Mouse (Mus musculus) frontal cortex, postnatal 36 days (tissue): Measurements from ENCODE around the gene Rad9a.
A peak's percentile ranks its signal among the peaks of the same experiment; 100 is the strongest.

Experiments
- DNase-seq, 2 experiments: peaks; one replicate each; pipeline ENCODE4 v3.0.0; 2022; ENCODE audit warnings: low spot score in 2 of 2

Rad9a gene

DNA sequence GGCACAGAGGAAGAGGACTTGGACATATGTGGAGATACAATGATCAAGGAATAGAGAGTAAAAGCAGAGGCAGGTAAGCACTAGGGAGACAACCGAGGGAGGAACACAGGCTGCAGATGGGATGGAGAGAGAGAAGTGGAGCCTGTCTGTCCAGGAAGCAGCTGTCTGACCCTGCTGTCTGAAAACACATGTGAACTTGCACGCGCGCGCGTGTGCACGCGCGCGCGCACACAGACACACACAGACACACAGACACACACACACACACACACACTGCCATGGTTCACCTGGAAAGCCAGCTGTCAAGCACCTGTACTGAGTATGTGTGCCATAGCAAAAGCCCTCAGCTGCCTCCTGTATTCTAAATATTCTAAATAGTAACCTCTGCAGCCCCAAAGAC lies 16.8 kb upstream of the Rad9a start:
- DNase-seq, result no peak

DNA sequence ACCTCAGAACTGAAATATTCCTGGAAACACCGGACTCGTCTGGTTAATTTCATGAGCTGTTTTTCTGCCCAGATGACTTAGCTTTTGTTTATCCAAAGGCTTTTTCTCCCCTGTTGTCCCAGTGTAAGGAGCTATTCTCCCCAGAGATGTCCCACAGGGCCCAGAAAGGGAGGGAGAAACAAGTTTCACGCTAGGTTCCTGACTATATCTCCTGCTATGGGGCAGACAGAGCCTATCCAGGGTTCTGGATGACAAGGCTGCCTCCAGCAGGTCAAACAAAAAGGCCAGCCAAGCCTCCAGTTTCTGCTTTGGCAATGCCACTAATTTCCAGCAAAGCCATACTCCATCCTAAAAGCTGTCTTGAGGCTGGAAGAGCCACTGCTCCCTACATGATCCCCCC lies 16.4 kb upstream of the Rad9a start:
- DNase-seq, result no peak

DNA sequence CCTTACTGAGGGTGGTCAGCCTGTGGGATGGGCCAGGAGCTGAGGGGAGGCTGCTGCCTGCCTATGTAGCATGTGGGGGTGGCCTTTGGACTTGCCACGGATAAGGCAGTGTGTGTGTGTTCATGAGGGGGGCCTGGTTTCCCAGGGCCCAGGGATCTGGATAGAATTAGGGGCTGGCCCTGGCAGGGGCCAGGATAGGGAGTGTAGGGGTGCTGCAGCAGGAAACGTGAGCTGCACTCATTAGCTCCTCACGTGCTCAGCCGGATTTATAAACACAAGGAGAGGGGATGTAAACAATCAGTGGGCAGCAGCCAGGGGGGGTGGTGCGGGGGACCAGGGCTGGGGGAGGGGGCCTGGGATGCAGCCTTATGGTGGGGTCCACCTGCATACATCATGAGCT lies 15.7 kb upstream of the Rad9a start:
- no peak for DNase-seq

DNA sequence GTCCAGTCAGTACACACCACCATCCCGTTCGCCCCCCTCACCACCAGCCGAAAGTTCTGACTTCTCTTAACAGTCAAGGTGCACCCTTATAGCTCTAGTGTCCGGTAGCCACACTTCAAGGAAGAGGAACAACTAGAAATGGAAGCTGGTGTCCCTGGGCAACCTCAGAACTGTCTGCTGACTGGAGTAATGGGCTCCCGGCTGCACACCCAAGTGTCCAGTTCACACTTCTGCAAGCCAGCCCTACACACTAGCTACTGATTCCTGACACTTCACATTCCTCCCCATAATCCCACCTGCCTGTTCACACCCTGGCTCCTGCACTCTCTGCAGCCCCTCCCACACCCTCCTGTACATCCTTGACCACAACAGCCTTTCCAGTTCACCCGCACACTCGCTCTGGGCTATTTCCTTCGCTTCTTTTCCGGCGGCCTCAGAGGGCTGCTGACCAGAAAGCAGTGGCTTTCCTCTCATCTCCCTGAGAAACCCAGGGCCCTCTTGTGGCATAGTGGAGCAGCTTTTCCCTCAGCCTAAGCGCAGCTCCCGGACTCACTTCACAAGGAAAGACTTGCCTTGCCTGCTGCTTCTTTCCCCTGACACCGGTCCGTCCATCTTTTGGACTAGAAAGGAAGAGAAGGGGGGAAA lies 14.7 kb upstream of the Rad9a start:
- DNase-seq, result no peak

DNA sequence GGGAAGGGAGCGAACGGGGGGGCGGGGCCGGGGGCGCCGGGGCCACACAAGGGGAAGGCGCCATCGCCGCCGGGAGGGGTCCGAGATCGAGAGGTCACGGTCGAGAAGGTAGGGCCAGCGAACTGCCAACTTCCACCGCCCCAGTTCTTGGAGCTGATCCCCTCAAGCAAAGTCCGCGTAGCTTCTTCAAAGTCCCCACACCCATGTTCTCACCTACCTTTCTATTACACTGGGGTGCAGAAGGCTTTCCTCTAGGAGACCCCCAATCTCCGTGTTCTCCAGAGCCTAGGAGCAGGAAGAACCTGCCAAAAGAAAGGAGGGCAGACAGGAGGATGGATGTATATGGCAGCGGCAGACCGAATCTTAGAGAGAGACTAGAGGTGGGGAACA lies 14.0 kb upstream of the Rad9a start:
- no peak for DNase-seq

DNA sequence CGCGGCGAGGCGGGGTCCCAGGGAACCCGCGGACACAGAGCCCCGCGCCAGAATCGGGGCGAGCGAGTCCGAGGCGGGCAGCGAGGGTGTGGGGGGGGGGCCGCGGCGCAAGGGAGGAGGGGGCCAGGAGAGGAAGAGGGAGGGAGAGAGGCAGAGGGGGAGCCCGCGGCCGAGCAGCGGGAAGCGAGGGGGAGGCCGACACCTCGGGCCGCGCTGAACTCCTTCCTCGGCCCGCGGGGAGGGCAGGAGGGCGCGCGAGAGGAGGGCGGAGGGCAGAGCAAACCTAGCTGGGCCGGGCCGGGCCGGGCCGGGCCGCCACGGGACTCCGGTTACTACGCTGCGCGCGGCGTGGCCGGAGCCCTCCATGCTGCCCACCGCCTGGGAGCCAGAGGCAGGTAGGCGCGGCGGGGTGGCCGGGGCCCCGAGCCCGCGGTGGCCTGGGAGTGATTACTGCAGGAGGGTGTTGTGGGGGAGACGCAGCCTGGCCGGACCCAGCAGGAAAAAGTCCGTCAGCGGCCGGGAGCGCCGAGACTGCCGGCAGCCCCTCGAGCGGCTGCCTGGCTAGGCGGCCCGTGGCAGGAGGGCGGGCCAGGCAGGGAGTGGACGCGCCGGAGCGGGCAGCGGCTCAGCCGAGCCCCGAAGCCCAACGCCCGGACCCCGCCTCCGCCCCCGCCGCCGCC lies 13.4 kb upstream of the Rad9a start:
- DNase-seq, result no peak

DNA sequence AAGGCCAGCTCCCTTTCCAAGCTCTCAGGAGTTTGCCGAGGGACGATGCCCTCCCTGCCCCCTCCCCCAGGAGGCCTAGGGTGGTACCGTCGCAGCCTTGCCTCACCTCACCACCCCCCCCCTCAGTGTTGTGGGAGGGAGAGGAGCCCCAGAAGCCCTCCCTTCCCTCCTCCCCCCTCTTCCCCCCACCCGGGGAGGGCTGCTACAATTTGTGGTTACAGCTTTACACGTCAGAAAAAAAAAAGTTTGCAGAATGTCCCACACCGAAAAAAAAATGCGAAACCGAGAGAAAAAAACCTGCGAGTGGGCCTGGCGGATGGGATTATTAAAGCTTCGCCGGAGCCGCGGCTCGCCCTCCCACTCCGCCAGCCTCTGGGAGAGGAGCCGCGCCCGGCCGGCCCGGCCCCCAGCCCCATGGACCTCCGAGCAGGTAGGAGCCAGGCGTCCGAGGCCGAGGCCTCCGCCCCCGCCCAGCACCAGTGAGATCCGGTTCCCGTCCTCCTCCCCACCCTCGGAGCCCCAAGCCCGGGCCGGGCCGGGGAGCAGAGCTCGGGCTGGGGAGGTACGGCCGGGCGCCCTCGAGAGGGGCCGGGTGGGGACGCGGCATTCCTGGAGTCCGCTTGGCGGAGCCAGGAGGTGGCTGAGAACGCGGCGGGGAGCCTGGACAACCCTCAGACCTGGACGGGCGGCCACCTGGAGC lies 12.8 kb upstream of the Rad9a start, which contains the start of the genes Clcf1 and AC109138.7:
Gene Clcf1, plus strand, starts transcription at position 168 of the 700 bp plus-strand sequence.
Gene AC109138.7, plus strand, starts transcription at position 287 of the 700 bp plus-strand sequence.
- no peak for DNase-seq

DNA sequence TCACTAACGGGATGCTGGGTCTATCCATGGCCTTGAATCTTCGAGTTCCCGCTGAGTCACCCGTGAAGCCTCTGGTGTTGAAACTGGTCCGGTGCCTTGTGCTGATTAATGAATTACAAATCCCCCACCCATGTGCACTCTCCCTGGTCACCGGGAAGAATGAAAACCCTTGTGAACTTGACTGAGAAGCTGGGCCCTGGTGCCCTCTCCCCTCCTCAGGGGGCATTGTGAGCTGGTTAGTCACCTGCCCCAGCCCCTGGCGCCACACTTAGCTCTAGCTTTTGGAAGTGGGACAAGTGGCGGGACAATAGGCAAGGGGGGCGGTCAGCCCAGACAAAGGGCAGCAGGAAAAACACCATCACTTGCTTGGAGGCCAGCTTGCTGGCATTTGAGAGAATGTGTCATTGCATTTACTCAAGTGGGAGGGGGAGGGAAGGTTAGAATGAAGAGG lies 12.1 kb upstream of the Rad9a start:
- DNase-seq, result no peak

DNA sequence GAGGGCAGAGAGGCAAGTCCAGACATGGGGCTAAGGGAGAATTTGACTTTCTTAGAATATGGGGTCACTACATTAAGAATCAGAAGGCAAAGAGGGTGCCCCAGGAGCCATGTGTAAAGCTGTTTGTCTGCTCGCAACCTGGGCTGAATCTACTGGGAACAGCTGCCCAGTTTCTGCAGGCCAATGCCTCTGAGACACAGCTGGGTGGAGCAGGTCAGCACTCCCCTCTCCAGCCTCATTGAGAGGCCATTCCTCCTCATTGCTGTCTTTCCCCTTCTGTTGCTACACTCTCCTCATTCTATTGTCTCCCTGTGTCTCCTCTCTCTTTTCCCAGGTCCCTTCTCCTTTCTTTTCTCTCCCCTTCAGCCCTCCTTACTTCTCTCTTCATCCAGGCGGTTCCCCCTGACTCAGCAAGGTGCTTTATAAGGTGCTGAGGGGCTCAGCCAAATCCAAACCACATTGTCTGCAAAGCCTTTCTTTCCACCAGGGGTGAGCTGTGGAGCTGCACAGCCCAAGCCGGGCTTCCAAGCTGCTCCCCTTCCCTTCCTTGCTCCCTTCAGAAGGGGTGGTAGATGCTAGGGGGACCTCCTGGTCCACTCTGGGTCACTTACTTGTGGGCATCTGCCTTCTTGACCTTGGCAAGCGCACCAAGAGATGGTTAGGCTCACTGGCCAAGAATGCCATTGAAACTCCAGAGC lies 10.6 kb upstream of the Rad9a start:
- no peak for DNase-seq

DNA sequence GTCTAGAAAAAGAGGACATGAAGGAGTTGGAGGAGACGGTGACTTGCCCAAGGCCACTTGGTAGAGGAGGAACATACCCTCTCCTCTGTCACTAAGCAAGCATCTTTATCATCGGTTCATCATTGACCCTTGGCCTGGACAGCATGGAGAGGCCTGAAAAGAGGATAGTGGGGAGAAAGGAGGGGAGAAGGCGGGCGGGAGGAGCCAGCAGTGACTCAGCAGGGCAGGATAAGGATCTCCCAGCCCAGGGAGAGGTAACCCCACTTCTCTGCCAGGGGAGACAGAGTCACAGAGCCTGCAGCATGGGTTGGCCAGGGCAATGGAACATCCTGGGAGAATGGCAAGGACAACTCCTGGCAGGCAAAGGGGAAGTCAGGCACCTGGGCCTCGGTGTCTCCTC lies 7.1 kb upstream of the Rad9a start:
- no peak for DNase-seq

DNA sequence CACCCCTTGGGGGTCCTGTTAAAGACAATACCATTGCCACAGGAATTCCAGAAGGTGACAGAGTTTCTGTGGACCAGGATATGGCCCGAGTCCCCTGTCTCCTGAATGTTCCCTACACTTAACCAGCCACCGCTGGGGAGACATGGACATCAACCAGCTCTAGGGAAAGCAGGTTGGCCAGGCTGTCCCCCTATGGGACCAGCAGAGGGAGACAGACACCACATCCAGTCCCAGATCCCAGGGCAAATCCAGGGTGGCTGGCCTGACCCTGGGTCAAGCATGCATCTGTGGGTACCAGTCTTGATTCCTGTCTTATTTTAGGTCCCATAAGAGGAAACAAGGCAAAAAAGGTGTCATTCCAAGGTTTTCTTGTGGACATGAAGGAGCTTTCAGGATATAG lies 5.5 kb upstream of the Rad9a start:
- peak in 1 of 2 experiments; percentile 60 for DNase-seq

DNA sequence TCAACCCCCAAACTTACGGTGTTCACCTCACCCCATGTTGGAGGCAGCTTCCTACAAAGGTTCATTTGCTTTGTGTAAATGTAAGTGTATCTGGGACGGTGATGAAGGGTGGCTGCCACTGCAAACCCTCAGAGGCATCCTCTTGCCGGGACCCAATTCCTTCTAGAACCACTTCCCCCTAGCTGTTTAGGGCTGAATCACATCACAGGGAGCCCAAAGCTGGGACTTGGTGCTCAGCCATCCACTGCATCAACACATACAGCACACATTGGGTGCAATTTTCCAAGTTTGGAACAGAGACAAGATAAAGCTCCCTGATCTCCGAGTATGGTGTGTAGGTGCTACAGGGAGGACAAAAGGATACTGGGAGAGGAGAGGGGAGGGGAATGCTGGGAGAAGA lies 3.4 kb upstream of the Rad9a start:
- DNase-seq, result no peak

DNA sequence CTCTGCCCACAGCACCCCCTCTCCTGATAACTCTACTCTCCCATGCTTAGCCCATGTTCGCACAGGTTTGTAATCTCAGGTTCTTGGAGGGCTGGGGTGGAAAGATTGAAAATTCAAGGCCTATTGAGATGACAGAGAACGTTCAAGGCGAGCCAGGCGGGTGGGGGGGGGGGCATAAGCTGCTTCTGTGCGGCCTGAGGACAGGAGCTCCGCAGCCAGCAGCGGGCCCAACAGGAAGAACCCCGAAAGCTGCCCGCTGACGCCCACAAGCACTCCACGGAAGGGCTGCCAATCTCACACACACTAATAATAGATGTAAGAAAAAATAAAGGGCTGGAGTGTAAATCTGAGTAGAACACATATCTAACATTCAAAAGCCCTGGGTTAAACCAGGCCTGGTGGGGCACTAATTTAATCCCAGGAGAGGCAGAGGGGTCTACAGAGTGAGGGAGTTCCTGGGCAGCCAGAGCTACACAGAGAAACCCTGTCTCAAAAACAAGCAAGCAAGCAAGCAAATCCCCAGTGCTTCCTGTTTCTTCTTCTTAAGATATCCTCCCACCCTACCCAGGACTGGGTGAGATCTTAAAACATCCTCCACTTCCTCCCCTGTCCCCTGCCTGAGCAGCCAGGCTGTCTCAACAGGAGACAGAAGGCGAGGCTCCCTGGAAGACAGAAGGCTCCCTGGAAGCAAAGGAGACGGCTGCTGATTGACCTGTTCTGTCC lies 2.3 kb upstream of the Rad9a start:
- DNase-seq, result no peak

DNA sequence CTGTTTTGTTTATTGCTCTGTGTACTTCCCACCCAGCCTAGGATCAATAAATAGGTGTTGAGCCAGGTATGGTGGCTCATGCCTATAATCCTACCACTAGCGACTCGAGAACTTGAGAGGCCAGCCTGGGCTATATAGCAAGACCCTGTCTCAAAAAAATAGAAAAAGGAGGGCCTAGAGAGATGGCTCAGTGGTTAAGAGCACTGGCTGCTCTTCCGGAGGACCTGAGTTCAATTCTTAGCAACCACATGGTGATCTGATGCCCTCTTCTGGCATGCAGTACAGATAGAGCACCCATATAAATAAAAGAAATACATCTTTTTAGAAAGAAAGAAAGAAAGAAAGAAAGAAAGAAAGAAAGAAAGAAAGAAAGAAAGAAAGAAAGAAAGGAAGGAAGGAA lies 1.7 kb upstream of the Rad9a start:
- no peak for DNase-seq

DNA sequence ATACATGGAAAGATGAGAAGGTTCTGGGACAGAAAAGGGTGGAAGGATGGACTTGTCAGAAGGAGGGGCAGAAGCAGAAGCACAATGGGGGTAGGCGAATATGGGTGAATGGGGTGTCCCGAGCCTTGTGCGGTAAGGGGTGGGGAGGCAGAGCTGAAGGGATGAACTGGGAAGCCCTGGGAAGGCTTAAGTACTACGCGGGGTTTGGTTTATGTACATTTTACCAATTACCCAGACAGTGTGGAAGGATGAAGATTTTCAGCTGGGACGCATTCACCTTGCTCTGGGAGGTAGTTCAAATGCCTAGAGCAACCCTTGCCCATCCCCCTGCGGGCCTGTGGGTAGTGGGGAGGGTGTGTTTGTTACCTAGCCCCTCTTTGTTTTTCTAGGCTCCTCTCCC lies 687 bp upstream of the Rad9a start:
- DNase-seq, result no peak

DNA sequence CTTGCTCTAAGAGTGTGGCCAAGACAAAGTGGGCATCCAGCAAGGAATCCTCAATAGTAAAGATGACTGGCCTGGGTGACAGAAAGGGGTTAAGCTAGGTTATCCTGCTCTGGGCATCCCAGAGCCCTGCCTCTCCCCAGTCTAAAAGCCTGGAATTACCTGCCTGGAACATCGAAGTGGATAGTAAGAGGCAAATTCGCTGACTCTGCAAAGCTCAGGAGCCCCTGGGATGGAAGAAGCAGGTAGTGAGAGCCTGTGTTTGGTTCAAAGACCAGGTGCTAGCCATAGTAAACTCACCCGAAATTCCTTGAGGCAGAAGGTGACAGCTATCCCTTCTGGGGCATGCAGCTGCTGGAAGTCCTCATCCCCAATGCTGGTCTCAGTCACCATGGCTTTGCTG lies 4.3 kb downstream of the Rad9a start:
- no peak for DNase-seq

DNA sequence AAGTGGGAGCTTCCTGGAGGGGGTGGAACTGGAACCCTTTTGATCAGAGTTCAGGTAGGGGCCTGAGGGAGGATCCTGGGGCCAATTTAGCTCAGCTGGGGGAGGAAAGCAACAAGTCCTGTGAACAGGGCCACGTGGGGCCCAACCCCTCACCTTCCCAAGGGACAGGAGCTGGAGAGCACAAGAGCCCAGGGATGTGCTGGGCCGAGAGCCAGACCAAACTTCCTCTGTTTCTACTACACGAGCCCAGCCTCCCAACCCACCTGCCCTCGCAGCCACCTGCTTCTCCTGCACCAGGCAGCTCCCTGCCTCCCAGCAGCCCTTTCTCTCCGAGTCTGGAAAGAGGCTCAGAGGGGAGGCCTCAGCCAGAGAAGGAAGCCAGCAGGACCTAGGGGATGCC lies 4.9 kb downstream of the Rad9a start:
- no peak for DNase-seq

DNA sequence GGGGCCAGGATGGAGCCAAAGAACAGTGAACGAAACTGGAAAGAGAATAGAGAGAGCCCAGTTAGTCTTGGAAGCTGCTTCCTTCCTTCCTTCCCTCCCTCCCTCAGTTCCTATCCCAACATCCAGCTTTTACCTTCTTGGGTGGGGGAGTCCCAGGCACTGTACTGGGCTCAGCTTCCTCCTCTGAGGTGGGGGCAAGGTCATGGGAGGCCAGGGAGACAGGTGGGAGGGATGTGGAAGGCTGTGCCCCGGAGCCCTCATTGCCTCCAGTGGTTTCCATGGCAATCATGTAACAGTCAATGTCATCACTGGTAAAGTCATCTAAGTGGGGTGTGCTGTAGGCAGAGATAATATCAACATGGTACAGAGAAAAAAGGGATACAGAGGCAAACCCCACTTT lies 5.4 kb downstream of the Rad9a start:
- DNase-seq, result no peak

DNA sequence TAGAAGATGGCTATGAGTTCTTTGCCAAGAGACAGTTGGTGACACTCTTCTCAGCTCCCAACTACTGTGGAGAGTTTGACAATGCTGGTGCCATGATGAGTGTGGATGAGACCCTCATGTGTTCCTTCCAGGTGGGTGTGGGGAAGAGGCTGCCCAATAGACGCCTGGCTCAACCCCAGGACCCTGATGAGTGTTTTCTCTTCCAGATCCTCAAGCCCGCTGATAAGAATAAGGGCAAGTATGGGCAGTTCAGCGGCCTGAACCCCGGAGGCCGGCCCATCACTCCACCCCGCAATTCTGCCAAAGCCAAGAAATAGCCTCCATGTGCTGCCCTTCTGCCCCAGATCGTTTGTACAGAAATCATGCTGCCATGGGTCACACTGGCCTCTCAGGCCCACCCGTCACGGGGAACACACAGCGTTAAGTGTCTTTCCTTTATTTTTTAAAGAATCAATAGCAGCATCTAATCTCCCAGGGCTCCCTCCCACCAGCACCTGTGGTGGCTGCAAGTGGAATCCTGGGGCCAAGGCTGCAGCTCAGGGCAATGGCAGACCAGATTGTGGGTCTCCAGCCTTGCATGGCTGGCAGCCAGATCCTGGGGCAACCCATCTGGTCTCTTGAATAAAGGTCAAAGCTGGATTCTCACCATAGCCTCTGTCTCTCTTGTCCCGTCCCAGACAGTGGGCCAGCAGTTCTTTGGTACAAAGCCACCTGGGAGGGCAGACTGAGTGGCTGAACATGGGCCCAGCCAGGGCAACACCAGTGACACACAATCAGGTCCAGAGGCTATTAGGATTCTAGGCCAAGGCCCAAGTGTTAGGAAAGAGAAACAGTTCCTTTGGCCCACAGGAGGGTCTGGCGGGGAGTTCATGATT lies 6.4 kb downstream of the Rad9a start:
- DNase-seq, result no peak

DNA sequence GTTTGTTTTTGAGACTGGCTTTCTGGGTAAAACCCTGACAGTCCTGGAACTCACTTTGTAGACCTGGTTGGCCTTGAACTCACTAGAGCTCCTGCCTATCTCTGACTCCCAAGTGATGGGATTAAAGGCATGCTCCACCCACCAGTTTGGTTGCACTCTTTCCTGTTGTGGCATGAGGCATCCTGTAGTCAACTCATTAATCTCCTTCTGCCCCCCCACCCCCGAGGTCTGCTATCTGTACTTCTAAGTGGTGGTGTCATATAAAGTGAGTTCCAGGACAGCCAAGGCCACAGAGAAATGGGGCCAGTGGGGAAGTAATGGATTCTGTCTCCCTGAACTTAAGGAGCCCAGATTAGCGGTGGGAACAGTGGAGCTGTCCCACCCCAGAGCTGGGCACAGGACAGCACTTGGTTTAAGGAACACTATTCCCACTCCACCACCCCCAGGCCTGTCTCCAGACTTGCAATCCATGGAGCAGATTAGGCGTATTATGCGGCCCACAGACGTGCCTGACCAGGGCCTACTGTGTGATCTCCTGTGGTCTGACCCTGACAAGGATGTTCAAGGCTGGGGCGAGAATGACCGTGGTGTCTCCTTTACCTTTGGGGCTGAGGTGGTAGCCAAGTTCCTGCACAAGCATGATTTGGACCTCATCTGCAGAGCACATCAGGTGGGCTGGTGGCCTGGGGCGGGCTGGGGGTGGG lies 7.3 kb downstream of the Rad9a start:
- no peak for DNase-seq
